In the genomic region with DNA sequence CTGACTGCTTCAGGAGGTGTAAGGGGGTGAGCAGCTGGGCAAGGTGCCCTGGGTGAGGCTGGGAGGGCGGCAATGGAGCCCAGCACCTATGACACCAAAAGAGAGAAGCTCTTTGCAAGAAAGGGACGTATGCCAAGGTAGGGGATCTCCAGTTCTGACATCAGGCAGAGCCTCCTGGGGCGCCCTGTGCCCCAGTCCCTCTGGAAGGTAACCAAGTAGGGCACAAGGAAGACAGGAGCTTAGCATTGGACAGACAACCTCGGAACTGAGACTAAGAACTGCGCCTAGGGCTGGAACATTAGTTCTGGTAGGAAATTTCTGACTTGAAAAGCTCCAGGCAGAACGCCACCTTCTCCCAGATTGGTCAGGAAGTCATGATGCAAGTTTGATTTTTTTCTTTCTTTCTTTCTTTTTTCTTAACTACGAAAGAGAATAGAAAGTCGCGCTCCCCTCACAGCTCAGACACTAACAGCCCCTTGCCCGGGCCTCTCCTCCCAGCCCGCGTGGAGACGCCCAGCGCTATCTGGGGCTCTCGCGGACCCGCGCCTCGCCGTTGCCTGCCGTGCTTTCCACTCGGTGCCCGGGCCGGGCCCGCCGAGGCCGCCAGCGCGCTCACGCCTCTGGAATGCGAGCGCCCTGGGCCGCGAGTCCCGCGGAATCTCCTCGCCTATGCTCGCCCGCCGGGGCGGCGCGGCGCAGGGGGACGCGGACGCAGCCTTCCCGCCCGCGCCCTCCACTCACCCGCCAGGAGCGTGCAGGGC, we compare ENCODE assay signal across 8 mouse cellular contexts. TPM values are rescaled to one million over a fixed set of nuclear protein-coding genes. Genes with fewer than 3 reads are reported as not detected.
DNase-seq lines count a peak whose midpoint lies in the region; ATAC-seq lines count a peak whose summit lies in the region.

No protein-coding gene starts in this region.

- peak overlapping the region; percentile 69 for H3K4me3 ChIP-seq in embryonic facial prominence, embryonic 10.5 days
- H3K4me3 ChIP-seq in heart, embryonic 16.5 days (ENCODE audit: low read length), result peak overlapping the region; percentile 81
- peak overlapping the region; percentile 49 for H3K4me3 ChIP-seq in midbrain, embryonic 13.5 days (replicated peaks)

- peaks cover 58% of the 10 kb centered on the region for H3K4me1 ChIP-seq in embryonic facial prominence, embryonic 10.5 days
- peaks cover 36% of the 10 kb centered on the region for H3K4me1 ChIP-seq in heart, embryonic 16.5 days (ENCODE audit: control insufficient read depth, insufficient read depth, low read length)
- peaks cover 14% of the 10 kb centered on the region for H3K4me1 ChIP-seq in midbrain, embryonic 13.5 days (replicated peaks)

- no peaks in the 10 kb centered on the region for H3K9me3 ChIP-seq in embryonic facial prominence, embryonic 10.5 days
- no peaks in the 10 kb centered on the region for H3K9me3 ChIP-seq in heart, embryonic 16.5 days (replicated peaks; ENCODE audit: control insufficient read depth, low read length)
- H3K9me3 ChIP-seq in midbrain, embryonic 13.5 days, result no peaks in the 10 kb centered on the region

- H3K27me3 ChIP-seq in embryonic facial prominence, embryonic 10.5 days (replicated peaks; ENCODE audit: low read depth, poor library complexity, severe bottlenecking), result peaks cover 30% of the 10 kb centered on the region
- H3K27me3 ChIP-seq in heart, embryonic 16.5 days (ENCODE audit: control insufficient read depth, insufficient read depth, low read length), result no peaks in the 10 kb centered on the region
- H3K27me3 ChIP-seq in midbrain, embryonic 13.5 days, result peaks cover 41% of the 10 kb centered on the region

- peak overlapping the region; percentile 92 for H3K4me2 ChIP-seq in heart, embryonic 16.5 days (ENCODE audit: low read depth, low read length)
- H3K4me2 ChIP-seq in midbrain, embryonic 13.5 days (replicated peaks), result peak overlapping the region; percentile 77

- no peaks in the 10 kb centered on the region for H3K36me3 ChIP-seq in embryonic facial prominence, embryonic 10.5 days (replicated peaks)
- H3K36me3 ChIP-seq in heart, embryonic 16.5 days (ENCODE audit: control insufficient read depth, insufficient read depth), result no peaks in the 10 kb centered on the region
- H3K36me3 ChIP-seq in midbrain, embryonic 13.5 days, result no peaks in the 10 kb centered on the region

- DNase-seq in thymus, postnatal 14 days, result peak; percentile 57
- DNase-seq in thymus, postnatal 0 days (ENCODE audit: low spot score), result no peak
- peak; percentile 79 for DNase-seq in embryonic facial prominence, embryonic 10.5 days (ENCODE audit: low spot score)
- DNase-seq in kidney, postnatal 36 days, result peak; percentile 54 to 75
- DNase-seq in urinary bladder, postnatal 36 days (ENCODE audit: low spot score in 2 of 2), result peak; percentile 46 to 47
- no peak for DNase-seq in cerebellum, adult 11 months

- ATAC-seq in heart, embryonic 16.5 days (replicated peaks; ENCODE audit: extremely low read depth, insufficient read depth, low FRiP score), result peak; percentile 56
- ATAC-seq in midbrain, embryonic 13.5 days, result peak; percentile 53; the same call in 1 of the 2 replicates

- peak overlapping the region; percentile 95 for H3K9ac ChIP-seq in heart, embryonic 16.5 days (ENCODE audit: low read length)
- H3K9ac ChIP-seq in midbrain, embryonic 13.5 days (replicated peaks), result peak overlapping the region; percentile 66

- peak overlapping the region; percentile 92 for H3K27ac ChIP-seq in embryonic facial prominence, embryonic 10.5 days (replicated peaks)
- H3K27ac ChIP-seq in heart, embryonic 16.5 days (ENCODE audit: low read length), result peak overlapping the region; percentile 87
- no peak overlapping the region; the same call in 1 of the 2 replicates for H3K27ac ChIP-seq in midbrain, embryonic 13.5 days

- WGBS in embryonic facial prominence, embryonic 10.5 days, result 3% methylated on average over 52 of the region's 52 CpGs
- 3% methylated on average over 52 of the region's 52 CpGs for WGBS in heart, embryonic 16.5 days
- 4% methylated on average over 50 of the region's 52 CpGs for WGBS in midbrain, embryonic 13.5 days

RNA-seq across cellular contexts. Expression of gene Piezo1, which starts 0.7 kb away (rescaled TPM):
- 5.2 and 6.9 TPM in 2 replicates for polyA plus RNA-seq in thymus, postnatal 0 days (2015; fragmentation: Nextera tagmentation; extraction: Ambion mirVana)
- 8.5 and 9.0 TPM in 2 replicates for polyA plus RNA-seq in embryonic facial prominence, embryonic 10.5 days (2016; fragmentation: Nextera tagmentation; extraction: Ambion mirVana)
- 13.5 and 15.3 TPM in 2 replicates for polyA plus RNA-seq in heart, embryonic 16.5 days (2015; fragmentation: Nextera tagmentation; extraction: Ambion mirVana)
- 1.6 and 2.9 TPM in 2 replicates for polyA plus RNA-seq in midbrain, embryonic 13.5 days (2015; fragmentation: Nextera tagmentation; extraction: Ambion mirVana)

RNA-seq across cellular contexts. Expression of gene Cdt1, which starts 17.4 kb away (rescaled TPM):
- 50.6 and 51.1 TPM in 2 replicates for polyA plus RNA-seq in thymus, postnatal 0 days (2015; fragmentation: Nextera tagmentation; extraction: Ambion mirVana)
- 70.0 and 76.4 TPM in 2 replicates for polyA plus RNA-seq in embryonic facial prominence, embryonic 10.5 days (2016; fragmentation: Nextera tagmentation; extraction: Ambion mirVana)
- 27.9 and 29.0 TPM in 2 replicates for polyA plus RNA-seq in heart, embryonic 16.5 days (2015; fragmentation: Nextera tagmentation; extraction: Ambion mirVana)
- polyA plus RNA-seq in midbrain, embryonic 13.5 days (2015; fragmentation: Nextera tagmentation; extraction: Ambion mirVana), result 13.8 and 14.1 TPM in 2 replicates

RNA-seq across cellular contexts. Expression of gene Aprt, which starts 26.3 kb away (rescaled TPM):
- polyA plus RNA-seq in thymus, postnatal 0 days (2015; fragmentation: Nextera tagmentation; extraction: Ambion mirVana), result 173 and 174 TPM in 2 replicates
- 296 and 300 TPM in 2 replicates for polyA plus RNA-seq in embryonic facial prominence, embryonic 10.5 days (2016; fragmentation: Nextera tagmentation; extraction: Ambion mirVana)
- 159 and 204 TPM in 2 replicates for polyA plus RNA-seq in heart, embryonic 16.5 days (2015; fragmentation: Nextera tagmentation; extraction: Ambion mirVana)
- polyA plus RNA-seq in midbrain, embryonic 13.5 days (2015; fragmentation: Nextera tagmentation; extraction: Ambion mirVana), result 136 and 152 TPM in 2 replicates

Comparison
In these comparisons a context has a peak if more than half of its experiments do, and no peak if none do; other contexts are left out.
1. DNase-seq: peak in thymus, postnatal 14 days (single experiment), embryonic facial prominence, embryonic 10.5 days (single experiment), kidney, postnatal 36 days (2 of 2) and urinary bladder, postnatal 36 days (2 of 2); none in thymus, postnatal 0 days (single experiment) and cerebellum, adult 11 months (single experiment).
2. Peak in every context shown above with its lines, with median percentiles within 50 percentile points of each other: H3K4me3 ChIP-seq.